Mouse (Mus musculus) kidney, adult 18-20 months (tissue): ENCODE measurements around the gene Trim29.
A peak's percentile ranks its signal among the peaks of the same experiment; 100 is the strongest.

Source experiments
- DNase-seq: peaks from one replicate; pipeline ENCODE4 v3.0.0; 2021

The Trim29 gene

DNA sequence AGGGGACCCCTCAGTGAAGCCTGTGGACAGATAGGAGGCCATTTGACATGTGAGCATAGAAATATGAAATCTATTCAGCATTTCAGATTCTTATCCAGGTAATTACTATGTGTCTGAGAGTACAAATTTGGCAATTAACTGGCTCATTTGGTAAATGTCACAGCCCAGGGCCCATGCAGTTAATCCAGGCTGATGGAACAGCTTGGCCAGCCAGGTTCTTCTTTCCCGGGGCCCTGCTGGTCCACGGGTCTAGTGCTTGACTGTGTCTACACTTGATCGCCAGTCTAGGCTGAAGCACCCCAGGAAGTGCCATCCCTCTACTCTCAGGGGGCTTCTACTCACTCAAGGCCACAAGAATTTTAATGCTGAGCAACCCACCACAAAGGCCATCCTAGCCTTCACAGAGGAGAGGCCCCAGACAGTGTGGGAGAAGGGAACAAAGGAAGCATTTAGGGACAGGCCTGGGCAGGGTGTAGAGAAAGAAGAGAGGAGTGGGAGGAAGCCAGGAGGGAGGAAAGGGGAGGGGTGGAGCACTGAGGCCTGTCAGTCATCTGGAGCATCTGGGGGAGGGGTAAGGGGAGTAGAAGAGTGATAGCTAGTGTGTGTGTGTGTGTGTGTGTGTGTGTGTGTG is 4.8 kb downstream of the Trim29 start:
- DNase-seq: no peak

DNA sequence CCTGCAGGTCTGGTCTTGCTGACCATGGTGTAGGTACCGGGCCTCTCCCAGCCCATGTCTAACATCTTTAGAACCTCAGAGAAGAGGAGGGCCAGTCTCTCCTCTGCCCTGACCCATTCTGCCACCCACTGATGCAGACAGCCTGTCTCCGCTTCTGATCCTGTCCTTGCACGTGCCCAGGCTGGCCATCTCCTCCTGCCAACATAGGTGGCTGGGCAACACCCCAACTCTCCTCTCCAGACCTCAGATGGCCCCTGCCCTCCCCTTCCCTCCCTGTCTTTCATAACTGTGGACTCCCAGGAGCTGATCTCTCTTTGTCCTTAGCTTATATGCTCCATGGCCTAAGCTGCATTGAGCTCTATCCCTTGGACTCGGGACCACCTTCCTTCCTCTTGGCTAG is 5.8 kb downstream of the Trim29 start:
- no peak for DNase-seq

DNA sequence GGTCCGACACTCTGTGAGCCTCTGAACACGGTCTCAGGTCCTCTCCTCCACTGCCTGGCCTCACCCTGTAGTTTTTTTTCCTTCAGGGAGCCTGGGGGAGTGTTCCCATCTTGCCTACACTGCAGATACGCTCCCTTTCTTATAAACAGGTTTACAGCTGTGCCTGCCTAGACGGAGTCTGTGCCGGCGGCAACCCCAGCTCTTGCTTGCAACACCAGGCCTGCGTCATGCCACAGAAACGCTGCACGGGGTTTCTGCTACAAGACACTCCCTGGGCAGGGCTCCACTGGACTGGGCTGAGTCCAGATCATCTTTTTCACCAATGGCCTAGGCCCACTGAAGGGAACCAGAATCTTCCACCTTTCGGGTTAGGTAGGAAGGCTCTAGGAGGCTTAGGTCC is 8.0 kb downstream of the Trim29 start:
- no peak for DNase-seq

DNA sequence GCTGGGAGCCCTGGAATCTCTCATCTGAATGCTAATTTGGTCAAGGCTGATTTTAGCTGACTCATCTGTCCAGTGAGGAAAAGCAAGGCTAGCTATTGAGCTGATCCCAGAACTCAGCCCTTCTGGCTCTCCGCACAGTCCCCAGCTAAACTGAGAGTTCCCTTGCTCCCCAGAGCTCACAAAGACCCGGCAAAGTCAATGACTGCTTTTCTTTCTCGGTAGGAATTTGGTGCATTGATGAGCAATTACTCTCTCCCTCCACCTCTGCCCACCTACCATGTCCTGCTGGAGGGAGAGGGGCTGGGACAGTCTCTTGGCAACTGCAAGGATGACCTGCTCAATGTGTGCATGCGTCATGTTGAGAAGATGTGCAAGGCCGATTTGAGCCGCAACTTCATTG is 11.3 kb downstream of the Trim29 start:
- DNase-seq: no peak

DNA sequence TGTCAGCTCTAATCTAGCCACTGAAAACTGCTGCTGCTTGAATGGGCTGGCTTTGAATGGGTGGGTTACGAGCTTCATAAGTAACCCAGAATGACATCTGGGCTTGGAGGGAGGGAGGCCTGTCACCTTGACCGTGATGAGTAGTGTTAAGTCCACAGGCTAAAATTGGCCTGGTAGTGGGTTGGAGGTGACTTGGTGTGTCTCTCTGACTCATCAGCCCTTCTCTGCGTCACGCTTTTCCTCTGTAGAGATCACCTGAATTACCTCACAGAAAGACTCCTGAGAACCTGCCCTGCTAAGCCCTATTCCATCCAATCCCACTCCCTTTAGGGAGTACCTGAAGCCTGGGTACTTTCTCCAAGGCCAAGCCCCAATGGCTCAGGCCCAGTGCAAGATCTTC is 12.0 kb downstream of the Trim29 start:
- DNase-seq: no peak

DNA sequence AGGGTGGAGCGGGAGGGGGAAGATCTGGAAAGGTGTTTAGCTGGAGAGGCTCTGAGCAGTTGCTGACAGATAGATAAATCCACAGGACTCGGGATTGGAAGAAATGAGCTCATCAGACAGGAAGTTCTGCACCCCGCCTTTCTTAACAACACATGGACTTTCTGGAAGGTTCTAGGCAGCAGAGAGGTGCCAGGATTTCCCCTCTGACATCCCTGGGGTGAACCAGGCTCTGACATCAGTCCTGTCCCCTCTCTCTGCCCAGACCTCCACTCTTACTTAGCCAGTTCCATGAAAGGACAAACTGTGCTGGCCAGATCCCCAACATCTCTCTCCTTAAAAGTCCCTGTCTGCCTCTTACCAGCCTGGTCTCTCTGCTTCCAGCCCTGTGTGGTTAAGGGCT is 14.8 kb downstream of the Trim29 start:
- DNase-seq: no peak

DNA sequence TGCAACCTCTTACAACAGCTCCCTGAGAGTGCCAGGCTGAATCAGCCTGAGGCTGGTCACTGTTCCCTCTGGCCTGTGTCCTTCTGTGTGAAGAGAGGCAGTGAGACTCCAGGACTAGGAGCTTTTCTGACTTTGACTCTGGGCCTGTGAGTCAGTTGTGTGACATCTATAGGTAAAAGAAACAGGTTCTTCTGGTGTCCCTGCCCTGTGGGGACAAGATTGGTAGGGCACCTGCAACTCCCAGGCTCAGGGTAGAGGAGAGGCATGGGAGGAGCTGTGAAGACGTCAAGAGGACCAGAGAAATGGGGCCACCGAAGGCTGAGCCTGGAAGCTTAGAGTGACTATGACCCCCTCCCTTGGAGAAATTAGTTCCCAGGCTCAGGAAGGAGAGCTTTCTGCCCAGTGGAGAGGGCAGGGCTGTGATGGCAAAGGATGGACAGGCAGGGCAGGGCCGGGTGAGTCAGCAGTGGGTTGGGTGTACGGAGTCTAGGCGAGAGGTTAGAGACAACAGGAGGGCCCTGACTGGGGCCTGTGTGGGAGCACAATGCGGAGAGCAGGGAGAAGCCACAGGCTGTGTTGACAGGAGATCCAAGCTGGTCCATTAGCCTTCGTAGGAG is 15.5 kb downstream of the Trim29 start:
- no peak for DNase-seq

DNA sequence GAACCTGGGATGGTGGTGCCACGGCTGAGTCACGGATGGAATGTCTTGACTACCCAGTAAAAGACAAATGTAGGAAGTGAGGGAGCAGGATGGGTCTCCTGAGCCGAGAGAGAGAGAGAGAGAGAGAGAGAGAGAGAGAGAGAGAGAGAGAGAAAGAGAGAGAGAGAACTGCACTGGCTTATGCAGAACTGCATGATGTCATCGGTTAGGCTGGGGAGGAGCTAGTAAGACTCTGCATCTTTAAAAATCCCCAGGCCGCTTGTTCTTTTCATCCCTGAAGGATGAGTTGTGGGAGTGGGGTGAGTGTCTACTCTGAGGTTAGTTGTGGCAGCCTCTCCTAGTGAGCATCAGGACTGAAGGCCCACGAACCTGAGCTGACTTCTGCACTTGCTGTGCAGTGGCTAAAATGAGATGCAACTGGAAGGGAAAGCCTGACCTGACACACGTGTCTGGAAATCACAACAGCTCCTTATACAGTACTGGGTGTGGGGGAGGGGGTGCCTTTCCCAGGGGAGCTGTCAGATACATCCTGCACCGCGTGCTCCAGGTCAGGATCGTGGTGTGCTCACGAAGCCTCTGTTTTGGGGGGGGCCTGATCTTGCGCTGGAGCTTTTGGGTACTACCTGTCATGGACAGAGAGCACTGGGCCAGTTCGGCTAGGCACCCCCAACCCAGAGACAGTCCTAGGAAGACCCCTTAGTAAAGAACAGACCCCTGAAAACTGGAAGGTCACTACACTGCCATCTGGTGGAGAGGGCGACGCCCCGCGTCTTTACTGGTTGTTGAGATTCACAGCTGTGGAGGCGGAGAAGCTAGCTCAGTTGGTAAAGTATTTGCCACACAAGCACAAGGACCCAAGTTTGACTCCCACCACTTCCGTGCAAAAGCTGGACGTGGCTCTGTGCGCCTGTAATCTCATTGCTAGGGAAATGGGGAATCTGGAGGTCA is 16.8 kb downstream of the Trim29 start:
- DNase-seq: no peak

DNA sequence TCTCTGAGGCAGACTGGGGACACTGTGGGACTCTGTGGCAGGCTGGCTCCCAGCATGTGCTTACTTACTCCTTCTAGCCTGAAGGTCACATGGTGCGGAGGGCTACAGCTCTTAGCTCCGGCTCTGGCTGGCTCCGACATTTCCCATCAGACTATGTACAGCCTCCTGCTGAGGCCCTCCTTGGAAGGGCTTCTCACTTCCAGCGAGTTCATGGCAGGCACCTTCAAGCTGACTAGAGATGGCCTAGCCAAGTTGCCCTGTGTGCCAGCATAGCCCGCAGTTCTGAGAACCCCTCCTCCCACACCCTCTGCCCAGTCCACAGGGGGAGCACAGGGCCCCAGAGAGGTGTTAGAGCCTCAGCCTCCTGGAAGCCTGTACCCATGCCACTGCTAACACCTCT is 19.8 kb downstream of the Trim29 start:
- DNase-seq: no peak

DNA sequence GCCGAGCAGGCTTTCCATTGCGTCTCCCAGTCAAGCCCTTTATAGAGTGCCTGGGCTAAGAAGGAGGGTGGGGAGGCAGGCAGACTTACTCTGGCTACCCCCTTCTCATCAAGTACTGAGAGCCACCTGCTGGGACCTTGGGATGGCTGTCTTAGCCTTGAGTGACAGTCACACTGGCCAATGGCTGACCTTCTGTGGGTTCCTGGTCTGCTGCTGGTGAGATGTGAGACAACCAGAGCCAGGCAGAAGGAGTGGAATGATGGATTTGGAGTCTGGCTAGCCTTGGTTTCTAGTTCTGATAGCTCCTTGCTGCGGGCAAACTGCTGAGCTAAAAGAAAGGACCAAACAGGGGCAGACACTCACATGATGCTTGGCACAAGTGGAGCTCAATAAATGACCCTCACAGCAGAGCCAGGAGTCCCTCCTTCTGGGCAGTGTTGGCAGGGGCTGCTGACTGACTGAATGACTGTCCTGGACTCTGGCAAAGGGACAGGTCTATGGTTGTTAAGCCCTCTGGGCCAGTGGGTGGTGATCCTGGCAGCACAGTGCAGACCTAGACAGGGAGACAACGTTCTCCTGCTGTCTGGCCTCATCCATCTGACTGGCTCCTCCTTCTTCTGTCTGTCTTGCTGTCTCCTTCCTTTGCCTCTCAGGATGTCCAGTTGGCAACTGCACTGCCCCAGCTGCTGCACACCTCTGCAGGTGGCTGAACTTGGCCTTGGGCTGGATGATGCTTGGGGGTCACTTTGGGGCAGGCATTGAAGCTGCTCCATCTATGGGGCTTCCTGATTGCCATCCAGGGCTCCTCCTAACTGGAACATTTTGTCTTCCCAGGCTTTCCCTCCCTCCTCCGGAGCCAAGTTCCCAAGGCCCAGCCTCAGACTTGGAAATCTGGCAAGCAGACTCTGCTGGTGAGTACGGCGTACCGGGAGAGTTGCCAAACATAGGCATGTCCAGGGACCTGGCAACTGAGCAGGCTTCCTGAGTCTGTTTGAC is 21.1 kb downstream of the Trim29 start:
- peak; percentile 14 for DNase-seq

DNA sequence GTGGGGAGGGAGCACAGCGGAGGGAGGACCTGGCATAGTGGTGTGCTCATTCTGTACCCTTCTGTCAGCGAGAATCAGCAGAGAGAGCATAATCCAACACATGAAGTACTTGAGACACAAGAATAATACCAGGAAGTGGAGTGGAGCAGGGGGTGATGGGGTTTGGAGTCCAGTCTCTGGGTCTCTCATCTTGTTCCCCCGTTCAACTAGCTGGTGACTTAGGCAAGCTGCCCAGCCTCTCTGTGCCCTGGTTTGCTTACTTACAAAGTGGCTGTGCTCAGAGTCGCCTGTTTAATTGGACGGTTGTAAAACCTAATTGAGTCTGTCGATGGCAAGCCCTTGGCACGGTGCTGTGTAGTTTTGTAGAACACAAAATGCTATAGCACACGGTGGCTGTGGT is 23.8 kb downstream of the Trim29 start:
- no peak for DNase-seq

DNA sequence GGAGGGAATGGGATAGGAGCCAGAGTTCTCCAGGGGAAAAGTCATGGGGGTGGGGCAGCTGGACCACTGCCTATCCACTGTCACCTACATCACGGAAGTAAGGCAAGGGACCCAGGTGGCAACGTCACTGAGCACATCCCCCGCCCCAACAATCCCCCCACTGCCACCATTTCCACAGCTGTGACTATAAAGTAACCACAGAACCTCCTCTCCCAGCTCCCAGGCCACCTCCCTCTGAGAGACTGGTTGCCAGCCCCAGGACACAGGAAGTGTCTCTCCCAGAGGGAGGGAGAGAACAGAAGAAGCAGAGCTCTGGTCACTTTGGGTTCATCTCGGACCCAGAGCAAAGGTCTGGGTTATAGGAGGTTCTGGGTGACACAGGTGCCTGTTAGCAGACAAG is 27.0 kb downstream of the Trim29 start:
- no peak for DNase-seq

DNA sequence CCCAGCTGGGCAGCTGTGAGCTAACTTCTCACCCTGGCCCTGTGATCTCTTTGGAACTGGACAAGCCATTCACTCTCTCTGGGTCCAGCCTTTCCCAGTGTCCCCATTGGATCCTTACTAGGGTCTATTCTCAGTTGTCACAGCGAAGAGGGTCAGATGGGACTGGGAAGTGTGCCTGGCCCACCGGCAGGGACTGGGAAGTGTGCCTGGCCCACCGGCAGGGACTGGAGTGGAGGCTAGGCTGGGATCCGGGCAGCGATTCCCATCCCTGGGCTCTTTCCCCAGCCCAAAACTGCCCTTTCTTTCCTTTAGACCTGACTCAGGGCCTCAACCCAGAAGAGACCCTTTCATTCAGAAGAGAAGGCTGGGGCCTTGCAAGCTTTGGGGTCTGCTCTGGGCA is 27.4 kb downstream of the Trim29 start:
- DNase-seq: no peak

DNA sequence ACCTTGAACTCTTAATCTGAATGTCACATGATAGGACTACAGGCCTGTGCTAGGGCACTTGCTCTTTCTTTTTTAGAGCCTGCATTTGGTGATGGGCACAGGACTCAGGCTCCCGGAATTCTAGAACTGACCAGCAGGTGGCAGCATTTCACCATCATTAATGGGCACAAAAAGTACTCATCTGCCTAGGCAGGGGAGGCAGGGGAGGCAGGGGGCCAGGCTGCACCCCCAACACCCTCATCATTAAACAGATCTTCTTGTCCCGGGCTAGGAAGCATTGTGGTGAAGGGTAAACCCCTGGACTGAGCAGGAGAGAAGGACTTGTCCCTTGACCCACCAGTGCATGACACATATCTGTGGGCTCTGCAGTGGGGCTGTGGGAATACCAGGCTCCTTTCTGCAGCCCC is 29.0 kb downstream of the Trim29 start:
- DNase-seq: peak; percentile 75

DNA sequence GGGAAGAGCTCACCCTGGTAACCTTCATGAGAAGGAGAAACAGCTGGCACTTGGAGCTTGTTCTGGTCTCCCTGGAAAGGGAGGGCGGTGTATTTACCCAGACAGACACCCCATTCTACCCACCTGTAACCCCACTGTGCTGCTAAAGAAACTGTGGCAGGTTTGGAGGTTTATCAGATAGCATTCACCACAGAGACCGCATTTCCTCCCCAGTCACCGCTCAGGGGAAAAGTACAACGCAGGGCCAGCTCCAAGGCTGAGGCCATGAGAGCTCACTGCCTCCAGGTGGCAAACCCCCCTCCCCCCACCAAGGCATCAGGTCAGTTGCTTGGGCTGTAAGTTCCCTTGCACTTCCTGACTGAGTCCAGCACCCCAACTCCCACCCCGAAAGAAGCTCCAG is 39.4 kb downstream of the Trim29 start:
- no peak for DNase-seq

DNA sequence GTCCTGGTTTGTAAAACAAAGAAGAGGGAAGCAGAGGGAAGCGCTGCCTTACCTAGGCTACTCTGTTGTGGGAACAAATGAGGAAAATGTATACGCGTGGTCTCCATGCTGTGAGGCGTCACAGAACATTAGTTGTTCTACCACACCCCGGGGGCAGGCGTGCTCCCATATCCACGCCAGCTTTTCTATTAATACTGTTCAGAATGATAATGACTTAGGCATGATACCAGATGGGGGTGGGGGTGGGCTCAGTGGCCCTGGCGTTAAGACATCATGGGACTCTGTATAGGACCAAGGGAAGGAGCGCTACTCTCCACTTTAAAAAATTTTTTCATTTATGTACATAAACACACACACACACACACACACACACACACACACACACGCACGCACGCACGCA is 40.4 kb downstream of the Trim29 start:
- no peak for DNase-seq

DNA sequence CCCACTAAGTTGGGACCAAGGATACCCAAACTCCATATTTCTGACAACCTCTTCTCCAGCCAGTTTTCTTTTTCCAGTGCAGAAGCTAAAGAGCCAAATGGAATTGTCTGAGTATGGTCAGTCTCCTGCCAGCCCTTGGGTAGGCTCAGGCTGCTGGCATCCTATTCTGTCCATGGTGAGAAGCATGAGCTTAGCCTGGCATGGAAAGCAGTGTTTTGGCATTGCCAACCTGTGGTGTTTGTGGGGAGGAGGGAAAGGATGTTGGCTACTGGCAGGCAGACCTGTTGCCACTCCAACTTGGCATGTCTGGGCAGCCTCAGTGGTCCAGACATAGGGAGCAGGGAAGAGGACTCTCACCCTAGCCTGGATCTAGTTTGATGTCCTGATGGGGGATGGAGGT is 46.4 kb downstream of the Trim29 start:
- no peak for DNase-seq

DNA sequence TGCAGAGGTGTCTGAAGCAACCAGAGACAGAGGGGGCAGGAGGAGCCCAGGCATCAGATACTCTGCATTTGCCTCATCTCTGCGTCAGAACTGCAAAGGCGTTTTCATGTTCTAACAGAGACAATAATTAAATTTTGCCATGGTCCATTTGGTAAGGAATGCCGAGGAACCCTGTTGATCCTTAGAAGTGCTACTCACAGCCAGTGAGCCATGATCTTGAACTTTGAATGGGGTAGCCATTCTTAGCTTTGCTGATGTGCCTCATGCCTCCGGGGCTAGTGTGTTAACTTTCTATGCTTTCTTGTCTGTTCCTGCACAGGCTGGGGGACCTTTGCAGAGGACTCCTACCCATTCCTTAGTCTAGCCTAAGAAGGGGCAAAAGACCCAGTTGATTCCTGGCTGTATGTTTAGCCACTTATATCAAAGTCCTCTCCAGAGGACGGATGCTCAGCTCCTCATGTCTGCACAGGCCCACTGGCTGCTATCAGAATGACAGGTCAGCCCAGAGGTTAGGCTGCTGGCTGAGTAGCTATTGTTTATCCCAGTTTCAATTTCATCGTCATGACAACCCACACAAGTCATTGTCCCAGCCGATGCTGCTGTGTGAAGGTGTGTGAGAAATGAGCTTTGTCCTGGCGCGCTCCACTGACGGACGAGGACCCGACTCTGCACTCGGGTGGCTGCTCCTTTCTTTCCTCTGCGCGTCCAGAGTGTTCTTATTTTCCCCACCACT is 48.1 kb downstream of the Trim29 start:
- no peak for DNase-seq

DNA sequence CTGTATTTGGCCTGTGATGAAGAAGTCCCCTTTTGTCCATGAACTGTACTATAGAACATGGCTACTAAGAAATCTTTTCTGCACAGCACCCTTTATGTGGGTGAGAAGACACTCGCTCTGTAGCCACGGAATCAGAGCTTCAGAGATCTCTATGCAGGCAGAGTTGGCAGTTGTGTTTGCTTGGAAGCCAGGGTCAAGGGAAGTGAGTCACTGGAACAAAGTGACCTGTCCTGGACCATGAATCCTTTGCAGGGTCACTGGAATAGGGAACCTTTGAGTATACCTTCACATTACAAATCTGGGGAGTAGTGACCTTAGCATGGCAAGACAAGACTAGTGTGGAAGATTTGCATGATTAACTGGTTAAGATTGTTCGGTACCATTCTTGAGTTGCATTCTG is 58.1 kb downstream of the Trim29 start:
- no peak for DNase-seq

DNA sequence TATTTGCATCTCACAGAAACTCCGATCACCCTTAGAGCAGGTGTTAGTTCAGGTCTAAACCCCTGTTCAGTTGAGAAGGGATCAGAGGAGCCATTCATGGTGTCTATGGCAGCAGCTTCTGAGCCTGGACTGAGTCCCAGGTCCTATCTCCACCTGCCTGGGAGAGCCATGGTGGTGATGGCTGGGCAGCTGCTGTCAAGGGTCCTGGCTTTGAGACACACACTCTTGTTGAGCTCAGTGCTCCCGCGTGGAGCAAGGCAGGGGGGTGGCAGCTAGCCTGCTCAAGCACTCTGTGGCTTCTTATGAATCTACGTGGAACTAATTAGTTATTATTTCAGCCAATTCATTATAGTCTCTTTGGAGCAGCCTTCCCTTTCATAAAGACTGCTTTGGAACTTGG is 73.2 kb downstream of the Trim29 start:
- no peak for DNase-seq

DNA sequence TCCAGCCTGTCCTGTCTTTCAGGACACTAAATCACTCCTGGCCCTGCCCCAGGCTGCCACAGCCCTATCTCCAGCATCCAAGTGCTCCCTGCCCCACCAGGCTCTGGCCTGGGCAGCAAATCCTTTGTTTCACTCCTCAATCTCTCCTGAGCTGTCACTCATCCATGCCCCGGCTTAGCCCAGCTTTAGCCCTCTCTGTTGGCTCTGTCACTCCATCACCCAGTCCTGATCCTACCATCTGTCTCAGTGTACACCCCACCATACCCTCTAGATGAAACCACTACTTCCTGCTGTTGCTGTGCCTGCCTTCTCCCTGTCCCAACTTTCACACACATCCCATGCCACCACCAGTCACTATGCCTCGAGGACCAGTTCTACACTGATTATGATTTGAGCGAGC is 73.8 kb downstream of the Trim29 start:
- DNase-seq: no peak
